Mouse (Mus musculus) neural tube, embryonic 15.5 days (tissue): ENCODE measurements around the gene Inpp5k. TPM values are rescaled to one million over a fixed set of nuclear protein-coding genes. Genes with fewer than 3 reads are reported as not detected.

Experiments
- ATAC-seq: fragments of 200-750 bp; cut with Nextera tagmentation; 2 replicates; pipeline ENCODE4 v1.8.0; 2017; ENCODE audit warnings: mild to moderate bottlenecking, moderate TSS enrichment, moderate library complexity; ENCODE audit not compliant: low FRiP score
- H3K27ac ChIP-seq: fragments of 300-500 bp; sonication (generic); replicated peaks from 2 replicates; pipeline ENCODE4 v1.5.1; 2015; ENCODE audit warnings: mild to moderate bottlenecking, inconsistent platforms
- H3K27me3 ChIP-seq: fragments of 300-500 bp; sonication (generic); replicated peaks from 2 replicates; pipeline ENCODE4 v1.6.1; 2015; ENCODE audit warnings: inconsistent platforms
- H3K36me3 ChIP-seq: fragments of 300-500 bp; sonication (generic); 2 replicates; pipeline ENCODE4 v1.6.1; 2015; ENCODE audit warnings: inconsistent platforms
- H3K4me1 ChIP-seq: fragments of 300-500 bp; sonication (generic); 2 replicates; pipeline ENCODE4 v1.6.1; 2015; ENCODE audit warnings: inconsistent platforms
- H3K4me2 ChIP-seq: fragments of 300-500 bp; sonication (generic); 2 replicates; pipeline ENCODE4 v1.6.1; 2015; ENCODE audit warnings: inconsistent platforms, mild to moderate bottlenecking, moderate library complexity
- H3K4me3 ChIP-seq: fragments of 300-500 bp; sonication (generic); replicated peaks from 2 replicates; pipeline ENCODE4 v1.5.1; 2015; ENCODE audit warnings: mild to moderate bottlenecking, inconsistent platforms
- H3K9ac ChIP-seq: fragments of 300-500 bp; sonication (generic); replicated peaks from 2 replicates; pipeline ENCODE4 v1.6.1; 2015; ENCODE audit warnings: mild to moderate bottlenecking, inconsistent platforms
- H3K9me3 ChIP-seq: fragments of 300-500 bp; sonication (generic); replicated peaks from 2 replicates; pipeline ENCODE4 v1.6.1; 2016; ENCODE audit warnings: inconsistent platforms
- WGBS: fragments of 180-500 bp; shearing (Covaris S2); methylation state at CpG from one replicate; pipeline ENCODE4 v1.1.7; 2015; ENCODE audit warnings: mixed read lengths; 5-methylcytosine and 5-hydroxymethylcytosine counted together
- polyA plus RNA-seq: library from polyadenylated mRNA; unstranded; fragments of >200 nt; fragmentation: Nextera tagmentation; extraction: Ambion mirVana; gene quantifications from 2 replicates; pipeline ENCODE4 v1.2.1, GENCODE M21; 2015

Gene Inpp5k
- polyA plus RNA-seq, 1 experiment from 2014 or later, result 39.0 TPM

DNA sequence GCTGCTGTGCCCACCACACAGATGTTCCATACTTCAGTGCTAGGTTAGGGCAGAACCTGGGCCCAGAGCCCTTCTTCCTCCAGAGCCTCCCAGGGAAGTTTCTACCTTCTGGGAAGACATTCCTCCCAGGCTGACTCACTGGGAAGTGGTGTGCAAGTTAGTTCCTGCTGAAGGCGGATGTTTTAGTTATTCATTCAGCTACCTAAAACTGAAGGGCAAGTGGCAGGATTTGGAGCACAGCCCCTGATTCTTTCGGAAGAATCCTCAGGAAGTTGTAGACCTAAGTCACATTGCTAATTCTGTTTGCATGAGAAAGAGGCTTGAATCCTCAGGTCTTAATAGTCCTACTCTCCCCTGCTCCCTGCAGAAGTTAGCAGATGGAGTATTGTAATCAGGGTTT, 9.4 kb upstream of the Inpp5k start:
- Histone ChIP-seq H3K27me3 (no peaks in the 10 kb centered on the region), H3K9ac (no peak overlapping the region), H3K4me2 (no peak overlapping the region), H3K36me3 (peaks cover 81% of the 10 kb centered on the region), H3K9me3 (no peaks in the 10 kb centered on the region), H3K4me1 (no peaks in the 10 kb centered on the region), H3K27ac (no peak overlapping the region), H3K4me3 (no peak overlapping the region)
- no peak for ATAC-seq
- 86% methylated on average over 2 of the region's 2 CpGs for WGBS

GRCm38 (mm10) chr11:75622588-75623329, 8.0 kb upstream of the Inpp5k start:
- H3K4me3 ChIP-seq, result no peak overlapping the region
- no peak for ATAC-seq
- no peaks in the 10 kb centered on the region for H3K27me3 ChIP-seq
- H3K4me1 ChIP-seq, result no peaks in the 10 kb centered on the region
- peaks cover 84% of the 10 kb centered on the region for H3K36me3 ChIP-seq
- no peak overlapping the region for H3K27ac ChIP-seq
- H3K9ac ChIP-seq, result no peak overlapping the region
- WGBS, result 91% methylated on average over 2 of the region's 2 CpGs
- no peaks in the 10 kb centered on the region for H3K9me3 ChIP-seq
- H3K4me2 ChIP-seq, result no peak overlapping the region

GRCm38 (mm10) chr11:75624102-75624554, 6.7 kb upstream of the Inpp5k start:
- Histone ChIP-seq H3K4me3 (no peak overlapping the region), H3K36me3 (peaks cover 82% of the 10 kb centered on the region), H3K9ac (no peak overlapping the region), H3K4me1 (no peaks in the 10 kb centered on the region), H3K4me2 (no peak overlapping the region), H3K27ac (no peak overlapping the region), H3K9me3 (no peaks in the 10 kb centered on the region), H3K27me3 (no peaks in the 10 kb centered on the region)
- ATAC-seq, result no peak
- WGBS, result 74% methylated on average over 2 of the region's 2 CpGs

GRCm38 (mm10) chr11:75625820-75626219, 5.0 kb upstream of the Inpp5k start:
- 93% methylated on average over 4 of the region's 4 CpGs for WGBS
- Histone ChIP-seq H3K27ac (no peak overlapping the region), H3K4me2 (no peak overlapping the region), H3K27me3 (no peaks in the 10 kb centered on the region), H3K36me3 (peaks cover 65% of the 10 kb centered on the region), H3K4me1 (peaks cover 6% of the 10 kb centered on the region), H3K9me3 (no peaks in the 10 kb centered on the region), H3K9ac (no peak overlapping the region), H3K4me3 (no peak overlapping the region)
- ATAC-seq, result no peak

- peak overlapping the region; percentile 82 for H3K4me3 ChIP-seq
- H3K36me3 ChIP-seq, result peaks cover 44% of the 10 kb centered on the region
- H3K4me1 ChIP-seq, result peaks cover 24% of the 10 kb centered on the region
- WGBS, result 9% methylated on average over 5 of the region's 5 CpGs
- no peak for ATAC-seq
- peak overlapping the region; percentile 72 for H3K9ac ChIP-seq
- H3K4me2 ChIP-seq, result peak overlapping the region; percentile 88
- H3K27me3 ChIP-seq, result no peaks in the 10 kb centered on the region
- no peaks in the 10 kb centered on the region for H3K9me3 ChIP-seq
- H3K27ac ChIP-seq, result peak overlapping the region; percentile 81
Observed at GRCm38 (mm10) chr11:75630098-75630497, 690 bp upstream of the Inpp5k start.

GRCm38 (mm10) chr11:75631561-75632225, 905 bp downstream of the Inpp5k start:
- Histone ChIP-seq H3K27me3 (no peaks in the 10 kb centered on the region), H3K9me3 (no peaks in the 10 kb centered on the region), H3K36me3 (peaks cover 40% of the 10 kb centered on the region), H3K4me1 (peaks cover 24% of the 10 kb centered on the region), H3K4me2 (peak overlapping the region; percentile 88), H3K9ac (peak overlapping the region; percentile 72), H3K27ac (peak overlapping the region; percentile 81; the same call in 1 of the 2 replicates), H3K4me3 (peak overlapping the region; percentile 82)
- WGBS, result 11% methylated on average over 13 of the region's 13 CpGs
- ATAC-seq, result no peak

GRCm38 (mm10) chr11:75632921-75633320, 2.1 kb downstream of the Inpp5k start:
- Histone ChIP-seq H3K4me1 (peaks cover 24% of the 10 kb centered on the region), H3K27ac (no peak overlapping the region), H3K9me3 (no peaks in the 10 kb centered on the region), H3K4me2 (no peak overlapping the region), H3K36me3 (peaks cover 38% of the 10 kb centered on the region), H3K4me3 (no peak overlapping the region), H3K9ac (no peak overlapping the region), H3K27me3 (no peaks in the 10 kb centered on the region)
- ATAC-seq, result no peak
- 93% methylated on average over 5 of the region's 5 CpGs for WGBS

- Histone ChIP-seq H3K36me3 (peaks cover 38% of the 10 kb centered on the region), H3K4me1 (peaks cover 23% of the 10 kb centered on the region), H3K9me3 (no peaks in the 10 kb centered on the region), H3K27me3 (no peaks in the 10 kb centered on the region), H3K9ac (no peak overlapping the region), H3K4me2 (no peak overlapping the region), H3K27ac (no peak overlapping the region), H3K4me3 (no peak overlapping the region)
- WGBS, result 90% methylated on average over 3 of the region's 3 CpGs
- no peak for ATAC-seq
Observed at GRCm38 (mm10) chr11:75634801-75635200, 4.0 kb downstream of the Inpp5k start.

DNA sequence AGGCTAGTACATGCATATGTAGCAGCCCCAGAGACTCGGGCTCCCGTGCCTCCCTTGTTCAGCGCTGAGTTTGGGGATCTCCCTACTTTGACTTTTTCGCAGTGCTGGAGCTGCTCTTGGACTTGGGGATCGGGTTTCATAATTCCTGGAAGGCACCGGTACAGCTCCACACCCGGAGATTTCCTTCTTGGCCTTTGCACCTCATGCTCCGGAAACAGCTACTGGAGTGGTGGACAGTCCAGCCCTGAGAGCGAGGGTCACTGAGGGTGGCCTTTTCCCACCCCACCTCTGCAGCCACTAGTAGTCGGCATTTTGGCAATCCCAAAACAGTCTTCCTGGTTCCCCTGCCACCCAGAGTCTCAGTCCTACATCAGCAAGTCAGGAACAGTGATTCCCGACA, 4.5 kb downstream of the Inpp5k start:
- ATAC-seq, result no peak
- Histone ChIP-seq H3K9ac (no peak overlapping the region), H3K27ac (no peak overlapping the region), H3K4me1 (peaks cover 18% of the 10 kb centered on the region), H3K9me3 (no peaks in the 10 kb centered on the region), H3K4me3 (no peak overlapping the region), H3K4me2 (no peak overlapping the region), H3K36me3 (peaks cover 38% of the 10 kb centered on the region), H3K27me3 (no peaks in the 10 kb centered on the region)
- WGBS, result 78% methylated on average over 11 of the region's 11 CpGs

GRCm38 (mm10) chr11:75643323-75643722, 12.5 kb downstream of the Inpp5k start:
- 82% methylated on average over 5 of the region's 5 CpGs for WGBS
- no peaks in the 10 kb centered on the region for H3K27me3 ChIP-seq
- peaks cover 6% of the 10 kb centered on the region; the same call in 1 of the 2 replicates for H3K36me3 ChIP-seq
- no peak overlapping the region for H3K9ac ChIP-seq
- H3K9me3 ChIP-seq, result no peaks in the 10 kb centered on the region
- no peak overlapping the region for H3K27ac ChIP-seq
- no peak for ATAC-seq
- H3K4me1 ChIP-seq, result 0 out of 2 replicates have a peak, but pooled peaks cover 2% of the 10 kb centered on the region
- H3K4me2 ChIP-seq, result no peak overlapping the region
- H3K4me3 ChIP-seq, result no peak overlapping the region

DNA sequence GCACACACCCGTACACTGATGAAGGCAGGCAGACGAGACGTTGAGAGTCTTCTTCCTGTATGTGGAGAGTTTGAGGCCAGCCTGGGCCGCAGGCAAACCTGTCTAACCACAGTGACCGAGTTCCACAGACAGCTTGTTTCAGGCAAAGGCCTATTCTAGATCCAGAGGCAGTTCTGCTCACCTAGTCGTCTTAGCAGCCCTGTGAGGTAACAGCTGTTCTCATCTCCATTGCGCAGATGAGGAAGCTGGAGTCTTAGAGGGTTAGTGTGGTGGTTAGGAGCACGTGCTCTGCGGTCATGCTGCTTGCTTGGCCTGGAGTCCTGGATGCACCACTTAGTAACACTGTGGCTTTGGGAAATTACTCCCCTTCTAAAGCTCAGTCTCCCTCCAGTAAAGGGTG, 13.9 kb downstream of the Inpp5k start:
- H3K9me3 ChIP-seq, result no peaks in the 10 kb centered on the region
- WGBS, result 87% methylated on average over 9 of the region's 9 CpGs
- H3K27ac ChIP-seq, result no peak overlapping the region
- H3K4me1 ChIP-seq, result peaks cover 6% of the 10 kb centered on the region; the same call in 1 of the 2 replicates
- H3K27me3 ChIP-seq, result no peaks in the 10 kb centered on the region
- ATAC-seq, result no peak
- H3K4me2 ChIP-seq, result no peak overlapping the region
- no peak overlapping the region for H3K4me3 ChIP-seq
- no peak overlapping the region for H3K9ac ChIP-seq
- H3K36me3 ChIP-seq, result 0 out of 2 replicates have a peak, but pooled peaks cover 3% of the 10 kb centered on the region
